18 mouse cellular contexts compared by ENCODE assay signal in the genomic region with DNA sequence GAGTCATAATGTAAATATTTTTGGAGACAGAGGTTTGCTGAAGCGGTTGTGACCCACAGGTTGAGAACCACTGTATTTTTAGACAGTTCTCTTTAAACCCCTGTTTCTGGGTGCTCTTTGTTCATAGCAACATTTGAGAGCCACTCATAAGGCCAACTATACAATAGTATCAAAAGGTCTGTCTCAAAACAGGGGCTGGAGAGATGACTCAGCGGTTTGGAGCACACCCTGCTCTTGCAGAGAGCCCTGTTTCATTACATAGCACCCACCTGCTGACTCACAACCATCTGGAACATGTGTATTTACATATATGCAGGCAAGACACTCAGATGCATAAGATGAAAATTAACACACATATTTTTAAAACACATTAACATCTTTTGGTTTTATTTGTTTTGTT.
DNase-seq lines count a peak whose midpoint lies in the region; ATAC-seq and TF ChIP-seq lines count a peak whose summit lies in the region.
"Had no signal": no experiment of that assay in that cellular context is flagged by ENCODE, and none has a peak within 500 bp of the region (broad histone marks: within the 10 kb centered on the region; RNA-seq: fewer than 3 reads in every experiment).

No protein-coding gene starts in this region.

- dilution Hi-C loops in CH12.LX (cut with MboI; ENCODE audit: extremely low pct_ligation_motif_present, extremely low pct_unique_long_range_greater_than_20kb, low sequenced_read_pairs), result no loop called here

- no peaks in the 10 kb centered on the region for H3K27me3 ChIP-seq in midbrain, embryonic 10.5 days (ENCODE audit: low read depth, poor library complexity, severe bottlenecking)
- H3K27me3 ChIP-seq in midbrain, embryonic 16.5 days (ENCODE audit: control insufficient read depth, insufficient read depth, low read depth, low read length), result no peaks in the 10 kb centered on the region
- no peaks in the 10 kb centered on the region for H3K27me3 ChIP-seq in CH12.LX (replicated peaks)
- H3K27me3 ChIP-seq in liver, embryonic 14.5 days (ENCODE audit: control insufficient read depth, insufficient read depth, low read length), result no peaks in the 10 kb centered on the region
- no peaks in the 10 kb centered on the region for H3K27me3 ChIP-seq in intestine, embryonic 15.5 days (replicated peaks)
- H3K27me3 ChIP-seq: embryonic facial prominence, embryonic 15.5 days; limb, embryonic 15.5 days; megakaryocyte, embryonic 14.5 days had no signal

- peaks cover 24% of the 10 kb centered on the region for H3K4me1 ChIP-seq in midbrain, embryonic 10.5 days
- H3K4me1 ChIP-seq in midbrain, embryonic 16.5 days (ENCODE audit: control insufficient read depth, insufficient read depth, low read length), result peaks cover 7% of the 10 kb centered on the region
- H3K4me1 ChIP-seq in CH12.LX (ENCODE audit: control insufficient read depth in 1 of 2, insufficient read depth in 2 of 2), result peaks cover 0 to 46% of the 10 kb centered on the region in 2 experiments; a peak in 2 of 4 replicates
- H3K4me1 ChIP-seq in liver, embryonic 14.5 days (replicated peaks; ENCODE audit: control insufficient read depth in 2 of 2, insufficient read depth in 2 of 2, low read length in 1 of 2), result peaks cover 11 to 37% of the 10 kb centered on the region in 2 experiments
- H3K4me1 ChIP-seq in intestine, embryonic 15.5 days (replicated peaks), result no peaks in the 10 kb centered on the region

- TF ChIP-seq RAD21 in CH12.LX (IDR thresholded peaks at IDR 0.05; ENCODE audit: low read depth, low read length), result no peak

- no peak for TF ChIP-seq CTCF in CH12.LX (conservative IDR thresholded peaks at IDR 0.05 in 1 of 2, IDR thresholded peaks at IDR 0.05 in 1 of 2; ENCODE audit: low read depth in 2 of 2, low read length in 2 of 2)
- no peak for TF ChIP-seq CTCF in liver, embryonic 14.5 days (IDR thresholded peaks at IDR 0.05; ENCODE audit: low read depth)

- H3K36me3 ChIP-seq in midbrain, embryonic 10.5 days, result no peaks in the 10 kb centered on the region
- H3K36me3 ChIP-seq in midbrain, embryonic 16.5 days (ENCODE audit: control insufficient read depth, insufficient read depth, low read length), result no peaks in the 10 kb centered on the region
- H3K36me3 ChIP-seq in CH12.LX (replicated peaks in 1 of 2; ENCODE audit: control insufficient read depth in 1 of 2, insufficient read depth in 1 of 2, low read length in 1 of 2), result no peaks in the 10 kb centered on the region
- H3K36me3 ChIP-seq in liver, embryonic 14.5 days (replicated peaks; ENCODE audit: control insufficient read depth, insufficient read depth, low read depth), result no peaks in the 10 kb centered on the region
- no peaks in the 10 kb centered on the region for H3K36me3 ChIP-seq in intestine, embryonic 15.5 days
- H3K36me3 ChIP-seq: embryonic facial prominence, embryonic 15.5 days; forebrain, embryonic 10.5 days; limb, embryonic 15.5 days had no signal

- H3K9ac ChIP-seq in midbrain, embryonic 16.5 days (ENCODE audit: low read depth, low read length), result no peak overlapping the region
- H3K9ac ChIP-seq in CH12.LX (ENCODE audit: insufficient read depth, low read depth), result no peak overlapping the region
- no peak overlapping the region for H3K9ac ChIP-seq in liver, embryonic 14.5 days (replicated peaks)
- H3K9ac ChIP-seq in intestine, embryonic 15.5 days, result no peak overlapping the region
- H3K9ac ChIP-seq: embryonic facial prominence, embryonic 15.5 days; limb, embryonic 15.5 days had no signal

- TF ChIP-seq EP300 in CH12.LX (IDR thresholded peaks at IDR 0.05; ENCODE audit: low read length), result no peak
- no peak for TF ChIP-seq EP300 in liver, embryonic 14.5 days (IDR thresholded peaks at IDR 0.05; ENCODE audit: low read depth)

- ATAC-seq in midbrain, embryonic 16.5 days, result no peak
- ATAC-seq in liver, embryonic 14.5 days (ENCODE audit: insufficient read depth), result peak; percentile 66
- no peak for ATAC-seq in intestine, embryonic 15.5 days

- DNase-seq in midbrain, embryonic 10.5 days (ENCODE audit: low spot score), result no peak
- peak; percentile 55 for DNase-seq in CH12.LX (ENCODE audit: extremely low read depth)
- peak; percentile 47 for DNase-seq in NIH3T3 (ENCODE audit: low read depth)
- DNase-seq in liver, embryonic 14.5 days (ENCODE audit: low read depth in 3 of 3, low spot score in 3 of 3), result peak in 2 of 3 experiments; percentile 30 to 44
- no peak for DNase-seq in cerebellum, postnatal 25 days
- DNase-seq in cerebellum, postnatal 10 days, result no peak
- DNase-seq: cerebellum, adult 11-12 months; gastrocnemius, postnatal 36 days; heart, postnatal 36 days; kidney, adult 8-10 months; kidney, postnatal 25 days; lung, postnatal 10 days had no signal

- WGBS in midbrain, embryonic 10.5 days, result 93% methylated on average over 2 of the region's 2 CpGs
- 89% methylated on average over 2 of the region's 2 CpGs for WGBS in midbrain, embryonic 16.5 days
- 67% methylated on average over 2 of the region's 2 CpGs for WGBS in liver, embryonic 14.5 days (ENCODE audit: insufficient replicate concordance)
- 80% methylated on average over 2 of the region's 2 CpGs for WGBS in intestine, embryonic 15.5 days

- no peaks in the 10 kb centered on the region for H3K9me3 ChIP-seq in midbrain, embryonic 10.5 days (replicated peaks)
- no peaks in the 10 kb centered on the region for H3K9me3 ChIP-seq in midbrain, embryonic 16.5 days (replicated peaks; ENCODE audit: control insufficient read depth, low read length, poor library complexity, severe bottlenecking)
- H3K9me3 ChIP-seq in CH12.LX (replicated peaks; ENCODE audit: low read length), result no peaks in the 10 kb centered on the region
- no peaks in the 10 kb centered on the region for H3K9me3 ChIP-seq in liver, embryonic 14.5 days (ENCODE audit: control insufficient read depth, low read length)
- H3K9me3 ChIP-seq in intestine, embryonic 15.5 days, result no peaks in the 10 kb centered on the region
- H3K9me3 ChIP-seq: embryonic facial prominence, embryonic 15.5 days; forebrain, embryonic 10.5 days; limb, embryonic 15.5 days; megakaryocyte, embryonic 14.5 days had no signal

- no peak for TF ChIP-seq POLR2A in CH12.LX (IDR thresholded peaks at IDR 0.05; ENCODE audit: low read depth, low read length)

- no peak overlapping the region for H3K4me2 ChIP-seq in midbrain, embryonic 16.5 days (ENCODE audit: low read length)
- H3K4me2 ChIP-seq in CH12.LX (ENCODE audit: insufficient read depth, low read depth, poor library complexity, severe bottlenecking), result no peak overlapping the region
- H3K4me2 ChIP-seq in liver, embryonic 14.5 days (ENCODE audit: low read depth), result no peak overlapping the region
- no peak overlapping the region for H3K4me2 ChIP-seq in intestine, embryonic 15.5 days (replicated peaks)
- H3K4me2 ChIP-seq: embryonic facial prominence, embryonic 15.5 days; limb, embryonic 15.5 days had no signal

- in situ Hi-C loops in CH12.LX (cut with MboI; ENCODE audit: low pct_ligation_motif_present, low pct_unique_long_range_greater_than_20kb, low sequenced_read_pairs), result no loop called here

- no peak overlapping the region for H3K4me3 ChIP-seq in midbrain, embryonic 10.5 days
- no peak overlapping the region for H3K4me3 ChIP-seq in midbrain, embryonic 16.5 days (ENCODE audit: low read depth, low read length)
- no peak overlapping the region for H3K4me3 ChIP-seq in CH12.LX (replicated peaks in 1 of 3; ENCODE audit: low read depth in 2 of 3, low read length in 2 of 3, poor library complexity in 1 of 3)
- H3K4me3 ChIP-seq in liver, embryonic 14.5 days (ENCODE audit: insufficient read depth in 1 of 2, low read depth in 2 of 2, low read length in 2 of 2), result no peak overlapping the region
- H3K4me3 ChIP-seq in intestine, embryonic 15.5 days (replicated peaks), result no peak overlapping the region
- H3K4me3 ChIP-seq: embryonic facial prominence, embryonic 15.5 days; forebrain, embryonic 10.5 days; limb, embryonic 15.5 days; megakaryocyte, embryonic 14.5 days had no signal

- peak overlapping the region; percentile 28; the same call in 1 of the 2 replicates for H3K27ac ChIP-seq in midbrain, embryonic 10.5 days (replicated peaks)
- H3K27ac ChIP-seq in midbrain, embryonic 16.5 days (ENCODE audit: low read length), result no peak overlapping the region
- no peak overlapping the region for H3K27ac ChIP-seq in CH12.LX (ENCODE audit: insufficient read depth, low read depth)
- no peak overlapping the region for H3K27ac ChIP-seq in liver, embryonic 14.5 days
- H3K27ac ChIP-seq in intestine, embryonic 15.5 days, result no peak overlapping the region
- H3K27ac ChIP-seq: embryonic facial prominence, embryonic 15.5 days; forebrain, embryonic 10.5 days; limb, embryonic 15.5 days had no signal

- no peaks in the 10 kb centered on the region for H3K79me2 ChIP-seq in CH12.LX (replicated peaks; ENCODE audit: control insufficient read depth, extremely low read depth, insufficient read depth, poor library complexity, severe bottlenecking)

TF ChIP-seq in CH12.LX, 34 proteins besides CTCF, POLR2A, EP300 and RAD21:
- TF ChIP-seq MAFK (IDR thresholded peaks at IDR 0.05; ENCODE audit: insufficient replicate concordance, low read length), result 0 out of 2 replicates have a peak, but pooled peaks have one; percentile 8
- no peak for TF ChIP-seq SMC3 (IDR thresholded peaks at IDR 0.05; ENCODE audit: low read depth, low read length)
- no peak for TF ChIP-seq CHD2 (IDR thresholded peaks at IDR 0.05; ENCODE audit: low read length)
TF ChIP-seq in CH12.LX: peak in this region for 1.

Comparison
In these comparisons a context has a peak if more than half of its experiments do, and no peak if none do; other contexts are left out.
1. DNase-seq: peak in CH12.LX (single experiment), NIH3T3 (single experiment) and liver, embryonic 14.5 days (2 of 3); none in midbrain, embryonic 10.5 days (single experiment), cerebellum, postnatal 25 days (0 of 2) and cerebellum, postnatal 10 days (0 of 2).